In genomic region chr5:134234205-134234604, GRCm38 (mm10) we compare ENCODE assay signal across 11 mouse cellular contexts. TPM values are rescaled to one million over a fixed set of nuclear protein-coding genes. Genes with fewer than 3 reads are reported as not detected.
DNase-seq lines count a peak whose midpoint lies in the region; ATAC-seq and TF ChIP-seq lines count a peak whose summit lies in the region.
"Had no signal": no experiment of that assay in that cellular context is flagged by ENCODE, and none has a peak within 500 bp of the region (broad histone marks: within the 10 kb centered on the region; RNA-seq: fewer than 3 reads in every experiment).

No protein-coding gene starts in this region.

- H3K4me1 ChIP-seq in embryonic facial prominence, embryonic 12.5 days: peaks cover 31% of the 10 kb centered on the region
- peaks cover 43% of the 10 kb centered on the region for H3K4me1 ChIP-seq in embryonic facial prominence, embryonic 10.5 days
- H3K4me1 ChIP-seq in lung, embryonic 14.5 days (ENCODE audit: insufficient read depth): peaks cover 3% of the 10 kb centered on the region
- H3K4me1 ChIP-seq in neural tube, embryonic 13.5 days (replicated peaks): peaks cover 30% of the 10 kb centered on the region

- H3K4me2 ChIP-seq in embryonic facial prominence, embryonic 12.5 days (replicated peaks): no peak overlapping the region
- no peak overlapping the region for H3K4me2 ChIP-seq in lung, embryonic 14.5 days
- H3K4me2 ChIP-seq in neural tube, embryonic 13.5 days: no peak overlapping the region

- H3K27me3 ChIP-seq in embryonic facial prominence, embryonic 12.5 days: no peaks in the 10 kb centered on the region
- no peaks in the 10 kb centered on the region for H3K27me3 ChIP-seq in embryonic facial prominence, embryonic 10.5 days (replicated peaks; ENCODE audit: low read depth, poor library complexity, severe bottlenecking)
- no peaks in the 10 kb centered on the region for H3K27me3 ChIP-seq in lung, embryonic 14.5 days (ENCODE audit: insufficient read depth, low read length)
- H3K27me3 ChIP-seq in neural tube, embryonic 13.5 days: no peaks in the 10 kb centered on the region

- H3K27ac ChIP-seq in embryonic facial prominence, embryonic 12.5 days: peak overlapping the region; percentile 88; the same call in 1 of the 2 replicates
- H3K27ac ChIP-seq in embryonic facial prominence, embryonic 10.5 days (replicated peaks): no peak overlapping the region; the same call in 1 of the 2 replicates
- H3K27ac ChIP-seq in lung, embryonic 14.5 days (ENCODE audit: low read depth): no peak overlapping the region; the same call in 1 of the 2 replicates
- H3K27ac ChIP-seq in neural tube, embryonic 13.5 days (replicated peaks): peak overlapping the region; percentile 59

- no peak for DNase-seq in embryonic facial prominence, embryonic 10.5 days (ENCODE audit: low spot score)
- peak; percentile 36 for DNase-seq in lung, embryonic 14.5 days
- DNase-seq in lung, adult 18-20 months: no peak
- DNase-seq in induced T-regulatory cell, adult 2 months (ENCODE audit: low read depth): peak; percentile 56
- DNase-seq in left cerebral cortex, adult 11 months (ENCODE audit: low spot score): no peak
- DNase-seq: cerebellum, adult 11 months; kidney, adult 11 months; left cerebral cortex, postnatal 4 days had no signal

- no peaks in the 10 kb centered on the region for H3K9me3 ChIP-seq in embryonic facial prominence, embryonic 12.5 days
- H3K9me3 ChIP-seq in embryonic facial prominence, embryonic 10.5 days: no peaks in the 10 kb centered on the region
- no peaks in the 10 kb centered on the region for H3K9me3 ChIP-seq in lung, embryonic 14.5 days (ENCODE audit: low read depth, low read length)
- H3K9me3 ChIP-seq in neural tube, embryonic 13.5 days: no peaks in the 10 kb centered on the region

- ATAC-seq in embryonic facial prominence, embryonic 12.5 days (ENCODE audit: insufficient number of reproducible peaks, insufficient read depth, low FRiP score, low TSS enrichment): no peak
- ATAC-seq in lung, embryonic 14.5 days (ENCODE audit: insufficient read depth): no peak
- ATAC-seq in neural tube, embryonic 13.5 days (ENCODE audit: low read depth): no peak
- no peak for ATAC-seq in granulocyte monocyte progenitor cell, adult 5-6 weeks (replicated peaks; ENCODE audit: poor library complexity, severe bottlenecking)

- H3K36me3 ChIP-seq in embryonic facial prominence, embryonic 12.5 days: peaks cover 34% of the 10 kb centered on the region
- H3K36me3 ChIP-seq in embryonic facial prominence, embryonic 10.5 days (replicated peaks): peaks cover 46% of the 10 kb centered on the region
- H3K36me3 ChIP-seq in lung, embryonic 14.5 days (ENCODE audit: insufficient read depth): peaks cover 40% of the 10 kb centered on the region
- H3K36me3 ChIP-seq in neural tube, embryonic 13.5 days: peaks cover 40% of the 10 kb centered on the region

- no peak overlapping the region for H3K9ac ChIP-seq in embryonic facial prominence, embryonic 12.5 days
- no peak overlapping the region for H3K9ac ChIP-seq in lung, embryonic 14.5 days
- no peak overlapping the region for H3K9ac ChIP-seq in neural tube, embryonic 13.5 days

- WGBS in embryonic facial prominence, embryonic 12.5 days: 61% methylated on average over 2 of the region's 2 CpGs
- 77% methylated on average over 2 of the region's 2 CpGs for WGBS in embryonic facial prominence, embryonic 10.5 days
- 28% methylated on average over 2 of the region's 2 CpGs for WGBS in lung, embryonic 14.5 days
- WGBS in neural tube, embryonic 13.5 days: 64% methylated on average over 2 of the region's 2 CpGs

- no peak overlapping the region for H3K4me3 ChIP-seq in embryonic facial prominence, embryonic 12.5 days
- H3K4me3 ChIP-seq in embryonic facial prominence, embryonic 10.5 days: no peak overlapping the region
- no peak overlapping the region for H3K4me3 ChIP-seq in lung, embryonic 14.5 days (ENCODE audit: low read depth, low read length)
- H3K4me3 ChIP-seq in neural tube, embryonic 13.5 days: no peak overlapping the region

- TF ChIP-seq CTCF in lung, embryonic 14.5 days (IDR thresholded peaks at IDR 0.05; ENCODE audit: low read depth): no peak

RNA-seq across cellular contexts. Expression of gene Ncf1, which starts 4.8 kb away (rescaled TPM):
- polyA plus RNA-seq in embryonic facial prominence, embryonic 12.5 days (2016; fragmentation: Nextera tagmentation; extraction: Ambion mirVana): 2.2 and 2.3 TPM in 2 replicates
- 1.8 and 2.0 TPM in 2 replicates for polyA plus RNA-seq in embryonic facial prominence, embryonic 10.5 days (2016; fragmentation: Nextera tagmentation; extraction: Ambion mirVana)
- 4.8 and 6.4 TPM in 2 replicates for polyA plus RNA-seq in lung, embryonic 14.5 days (2014; fragmentation: Nextera tagmentation; extraction: Ambion mirVana)
- 3.1 and 3.5 TPM in 2 replicates for polyA plus RNA-seq in neural tube, embryonic 13.5 days (2015; fragmentation: Nextera tagmentation; extraction: Ambion mirVana)
- total RNA-seq in granulocyte monocyte progenitor cell, adult 5-6 weeks (2014; fragmentation: Nextera tagmentation): 163 and 170 TPM in 2 replicates
- 165 and 177 TPM in 2 replicates for total RNA-seq in granulocyte monocyte progenitor cell, adult 5-6 weeks (2017)

RNA-seq across cellular contexts. Expression of gene Gtf2ird2, which starts 50.4 kb away (rescaled TPM):
- polyA plus RNA-seq in embryonic facial prominence, embryonic 12.5 days (2016; fragmentation: Nextera tagmentation; extraction: Ambion mirVana): 10.6 and 11.4 TPM in 2 replicates
- 8.1 and 8.5 TPM in 2 replicates for polyA plus RNA-seq in embryonic facial prominence, embryonic 10.5 days (2016; fragmentation: Nextera tagmentation; extraction: Ambion mirVana)
- polyA plus RNA-seq in lung, embryonic 14.5 days (2014; fragmentation: Nextera tagmentation; extraction: Ambion mirVana): 6.9 and 9.6 TPM in 2 replicates
- 13.9 and 14.4 TPM in 2 replicates for polyA plus RNA-seq in neural tube, embryonic 13.5 days (2015; fragmentation: Nextera tagmentation; extraction: Ambion mirVana)
- total RNA-seq in granulocyte monocyte progenitor cell, adult 5-6 weeks (2014; fragmentation: Nextera tagmentation): 1.3 and 15.1 TPM in 2 replicates
- 3.9 and 5.0 TPM in 2 replicates for total RNA-seq in granulocyte monocyte progenitor cell, adult 5-6 weeks (2017)

RNA-seq across cellular contexts. Expression of gene Rcc1l, which starts 57.6 kb away (rescaled TPM):
- polyA plus RNA-seq in embryonic facial prominence, embryonic 12.5 days (2016; fragmentation: Nextera tagmentation; extraction: Ambion mirVana): 36.6 and 38.0 TPM in 2 replicates
- 41.9 and 42.1 TPM in 2 replicates for polyA plus RNA-seq in embryonic facial prominence, embryonic 10.5 days (2016; fragmentation: Nextera tagmentation; extraction: Ambion mirVana)
- polyA plus RNA-seq in lung, embryonic 14.5 days (2014; fragmentation: Nextera tagmentation; extraction: Ambion mirVana): 31.2 and 35.5 TPM in 2 replicates
- polyA plus RNA-seq in neural tube, embryonic 13.5 days (2015; fragmentation: Nextera tagmentation; extraction: Ambion mirVana): 14.9 and 16.6 TPM in 2 replicates
- 22.9 and 25.7 TPM in 2 replicates for total RNA-seq in granulocyte monocyte progenitor cell, adult 5-6 weeks (2014; fragmentation: Nextera tagmentation)
- total RNA-seq in granulocyte monocyte progenitor cell, adult 5-6 weeks (2017): 8.7 and 9.7 TPM in 2 replicates

Comparison
In these comparisons a context has a peak if more than half of its experiments do, and no peak if none do; other contexts are left out.
1. H3K27ac ChIP-seq: peak in embryonic facial prominence, embryonic 12.5 days (single experiment) and neural tube, embryonic 13.5 days (single experiment); none in embryonic facial prominence, embryonic 10.5 days (single experiment) and lung, embryonic 14.5 days (single experiment).
2. DNase-seq: peak in lung, embryonic 14.5 days (single experiment) and induced T-regulatory cell, adult 2 months (single experiment); none in embryonic facial prominence, embryonic 10.5 days (single experiment), lung, adult 18-20 months (0 of 2) and left cerebral cortex, adult 11 months (single experiment).